Mouse (Mus musculus): ENCODE results near the gene Prr29.

Gene Prr29

DNA sequence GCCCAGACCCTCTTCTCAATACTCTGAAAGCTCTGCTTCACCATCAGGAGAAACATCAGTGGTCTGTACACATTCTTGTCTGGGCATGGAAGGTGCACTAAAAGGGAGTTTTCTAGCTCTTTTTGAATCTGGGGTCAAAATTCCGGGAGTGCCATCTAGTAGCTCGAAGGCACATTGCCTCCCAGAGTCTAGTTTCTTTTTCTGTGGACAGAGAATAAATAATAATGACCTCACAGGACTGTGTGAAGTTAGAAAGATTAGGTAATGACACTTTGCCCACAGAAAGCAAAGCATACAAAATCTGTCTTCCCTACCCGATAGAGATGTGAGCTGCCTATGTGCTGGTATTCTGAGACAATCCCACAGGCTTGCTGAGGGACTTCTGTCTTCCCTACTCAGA is 45.2 kb downstream of the Prr29 start:
- no peak for DNase-seq (ENCODE audit: low spot score in 2 of 2)

DNA sequence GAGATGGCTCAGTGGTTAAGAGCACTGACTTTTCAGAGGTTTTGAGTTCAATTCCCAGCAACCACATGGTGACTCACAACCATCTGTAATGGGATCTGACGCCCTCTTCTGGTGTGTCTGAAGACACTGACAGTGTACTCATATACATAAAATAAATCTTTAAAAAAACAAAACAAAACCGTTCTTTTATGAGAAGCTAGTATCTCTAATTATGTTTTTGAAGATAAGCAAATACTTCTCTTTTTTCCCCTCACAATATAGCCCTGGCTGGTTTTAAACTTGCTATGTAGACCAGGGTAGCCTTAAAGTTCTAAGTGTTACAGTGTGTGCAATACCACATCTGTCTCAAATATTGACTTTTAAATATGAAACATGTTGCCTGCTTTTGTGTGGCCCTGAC is 45.9 kb downstream of the Prr29 start:
- no peak for DNase-seq (ENCODE audit: low spot score in 2 of 2)

DNA sequence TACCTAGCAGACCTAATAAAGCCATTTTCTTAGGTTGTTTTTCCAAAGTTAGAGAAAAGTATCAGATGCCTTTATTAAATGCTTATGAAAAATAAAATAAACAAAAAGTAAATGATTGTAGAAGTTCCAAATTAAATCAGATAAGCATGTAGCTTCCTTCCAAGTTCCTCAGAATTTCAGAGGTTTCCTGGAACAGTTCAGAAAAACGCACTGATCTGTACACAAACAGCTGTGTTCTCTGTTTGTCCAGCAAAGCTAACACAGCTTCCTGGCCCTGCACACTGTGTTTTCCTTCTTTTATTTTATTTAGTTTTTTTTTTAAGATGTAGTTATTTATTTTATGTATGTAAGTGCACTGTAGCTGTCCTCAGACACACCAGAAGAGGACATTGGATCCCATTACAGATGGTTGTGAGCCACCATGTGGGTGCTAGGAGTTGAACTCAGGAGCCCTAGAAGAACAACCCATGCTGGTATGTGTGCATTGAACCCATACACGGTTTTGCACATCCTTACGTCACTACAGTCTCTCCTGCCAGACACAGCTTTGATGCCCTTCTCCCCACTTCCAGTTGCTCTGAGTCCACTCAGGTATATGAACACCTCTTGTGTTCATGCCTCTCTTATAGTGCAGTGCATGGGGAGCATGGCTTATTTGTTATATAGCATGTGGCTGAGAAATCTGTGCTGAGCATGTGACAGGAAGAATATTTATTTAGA is 47.5 kb downstream of the Prr29 start:
- no peak for DNase-seq (ENCODE audit: low spot score in 2 of 2)

DNA sequence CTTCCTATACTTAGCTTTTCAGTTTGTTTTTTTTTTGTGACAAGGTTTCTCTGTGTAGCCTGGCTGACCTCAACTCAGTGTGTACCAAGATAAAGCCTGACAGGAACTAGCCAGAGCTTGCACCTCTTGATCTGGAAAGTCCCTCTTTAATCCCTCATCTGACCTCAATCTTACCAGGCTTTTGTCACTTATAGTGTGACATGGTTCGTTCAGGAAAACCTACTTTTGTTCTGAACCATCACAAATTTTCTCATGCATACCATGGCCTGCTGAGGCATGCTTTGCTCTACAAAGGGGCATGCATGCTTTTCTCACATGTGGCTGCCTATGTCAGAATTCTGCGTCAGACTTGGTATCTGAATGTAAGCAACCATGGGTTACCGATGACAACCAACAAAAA is 51.1 kb downstream of the Prr29 start:
- no peak for DNase-seq (ENCODE audit: low spot score in 2 of 2)

DNA sequence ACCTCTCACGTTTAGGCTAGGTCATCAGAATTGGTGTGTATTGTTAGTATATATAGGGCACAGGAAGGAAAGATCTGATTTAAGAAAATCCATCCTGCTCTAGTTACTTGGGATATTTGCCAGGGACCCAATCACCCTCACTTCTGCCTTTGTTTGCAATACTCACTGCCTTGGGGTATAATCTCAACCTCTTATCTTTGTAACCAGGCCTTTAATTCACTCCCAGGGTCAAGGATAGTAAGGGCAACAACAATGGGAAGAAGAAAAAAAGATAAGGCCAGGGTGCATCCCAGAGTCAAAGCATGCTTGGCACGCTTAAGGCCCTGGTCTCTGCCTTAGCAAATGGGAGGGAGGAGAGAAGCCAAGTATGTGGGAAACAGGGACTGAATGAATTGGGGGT is 52.6 kb downstream of the Prr29 start:
- no peak for DNase-seq (ENCODE audit: low spot score in 2 of 2)

DNA sequence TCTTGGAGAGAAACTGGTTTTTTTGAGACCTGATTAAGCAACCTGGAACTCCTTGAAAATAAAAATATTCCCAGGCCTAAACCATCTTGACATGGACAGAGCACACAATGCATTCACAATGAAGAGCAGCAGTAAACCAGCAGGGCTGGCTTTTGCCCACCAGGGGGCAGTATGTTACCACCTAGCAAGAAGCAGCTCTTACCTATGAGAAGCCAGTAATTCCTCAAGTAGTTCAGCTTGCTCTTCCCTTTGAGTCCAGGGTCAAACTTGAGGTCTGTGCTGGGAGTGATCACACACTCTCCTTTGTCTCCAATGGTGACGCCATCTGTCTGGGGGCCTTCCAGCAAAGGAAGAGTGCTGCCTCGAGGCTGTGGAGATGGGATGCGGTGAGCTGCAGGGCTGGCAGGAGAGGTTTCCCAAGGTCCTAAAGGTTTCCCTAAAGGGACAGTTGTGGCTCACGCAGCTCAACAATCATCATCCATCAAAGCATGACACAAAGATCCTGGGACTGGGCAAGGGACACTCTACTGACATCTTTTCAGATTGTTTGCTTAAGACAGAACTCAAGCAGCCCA is 53.4 kb downstream of the Prr29 start:
- DNase-seq (ENCODE audit: low spot score in 2 of 2): peak; percentile 61 to 79

DNA sequence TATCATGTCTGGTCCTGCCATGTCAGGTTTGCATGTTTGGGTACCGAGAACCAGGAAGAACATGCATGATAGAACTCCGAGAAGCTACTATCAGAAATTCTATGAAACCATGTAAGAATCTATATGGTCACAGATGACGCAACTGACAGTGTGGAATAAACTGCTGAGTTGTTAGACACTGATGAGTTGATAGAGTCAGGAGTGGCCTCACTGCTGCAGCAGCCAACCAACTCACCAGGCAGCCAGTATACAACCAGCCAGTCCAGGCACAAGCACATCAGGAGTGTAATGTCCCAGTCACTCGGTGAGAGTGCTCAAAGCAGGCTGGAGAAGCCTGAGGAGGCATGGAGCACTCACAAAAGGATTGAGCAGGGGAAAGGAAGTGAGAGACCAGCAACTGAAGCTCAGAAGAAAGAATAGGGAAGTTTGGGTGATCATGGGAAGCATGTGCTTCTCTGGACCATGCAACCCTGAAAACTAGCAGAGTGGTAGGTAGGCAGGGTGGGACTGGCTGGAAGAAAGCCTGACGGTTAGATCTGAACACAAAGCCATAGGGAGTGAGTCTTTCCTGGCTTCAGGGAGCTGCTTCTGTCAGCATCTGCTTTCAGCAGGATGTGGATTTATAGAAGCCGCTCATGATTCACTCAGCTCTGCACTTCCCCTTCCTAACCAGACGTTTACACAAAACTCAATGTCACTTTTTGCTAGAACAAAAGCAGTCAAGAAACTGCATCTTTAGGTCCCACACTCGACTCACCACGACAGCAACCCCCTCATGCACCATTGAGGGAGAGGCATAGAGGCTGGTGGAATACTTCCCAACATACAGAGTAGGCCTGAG is 54.2 kb downstream of the Prr29 start:
- no peak for DNase-seq (ENCODE audit: low spot score in 2 of 2)

DNA sequence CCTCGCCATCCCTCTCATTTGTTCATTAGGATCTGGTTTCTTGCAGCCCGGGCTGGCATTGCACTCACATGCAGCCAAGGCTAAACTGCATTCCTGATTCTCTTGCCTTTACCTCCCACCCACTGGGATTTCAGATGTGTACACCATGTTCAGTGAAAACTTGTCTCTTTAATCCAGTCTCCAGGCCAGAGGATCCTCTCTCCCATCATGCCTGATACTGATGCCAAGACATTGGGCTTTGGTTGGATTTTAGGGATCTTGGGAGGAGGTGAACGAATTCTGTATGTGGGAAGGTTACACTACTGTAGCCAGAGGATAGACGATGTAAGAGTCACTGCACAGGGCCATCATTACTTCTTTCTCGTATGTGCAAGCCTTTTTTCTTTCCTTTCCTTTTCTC is 59.9 kb downstream of the Prr29 start:
- DNase-seq (ENCODE audit: low spot score in 2 of 2): no peak

DNA sequence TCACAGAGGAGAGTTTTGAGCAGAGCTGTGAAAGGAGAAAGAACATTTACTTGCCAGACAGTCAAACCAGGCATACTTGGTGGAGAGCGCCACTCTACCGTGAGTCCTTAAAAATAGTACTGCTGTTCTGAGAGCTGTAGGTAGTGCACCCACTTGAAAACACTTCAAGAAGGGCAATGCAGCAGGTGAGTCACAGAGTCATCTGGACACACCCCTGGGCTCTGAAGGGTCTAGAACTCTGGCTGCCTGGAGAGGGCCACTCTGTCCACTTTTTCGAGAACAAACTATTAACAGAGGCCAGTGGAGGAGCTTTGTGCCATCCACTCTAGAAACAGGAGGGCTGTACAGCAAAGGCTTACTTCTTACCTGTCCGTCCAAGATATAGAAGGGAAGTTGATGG is 61.2 kb downstream of the Prr29 start:
- DNase-seq (ENCODE audit: low spot score in 2 of 2): no peak

Data from spleen, postnatal 14 days (tissue).